In genomic region chr7:37357647-37358395, GRCm38 (mm10) we compare ENCODE assay signal across 8 mouse cellular contexts.
DNase-seq lines count a peak whose midpoint lies in the region; ATAC-seq and TF ChIP-seq lines count a peak whose summit lies in the region.

No protein-coding gene starts in this region.

- WGBS in forebrain, embryonic 15.5 days: 20% methylated on average over 20 of the region's 21 CpGs
- 20% methylated on average over 19 of the region's 21 CpGs for WGBS in lung, embryonic 14.5 days

- intact Hi-C loops in heart, postnatal 25 days (cut with DNase I): no loop called here

- peak; percentile 98 for TF ChIP-seq CTCF in ES-Bruce4 (IDR thresholded peaks at IDR 0.05; ENCODE audit: low read depth, low read length)
- peak; percentile 99 for TF ChIP-seq CTCF in lung, embryonic 14.5 days (IDR thresholded peaks at IDR 0.05; ENCODE audit: low read depth)

- H3K4me3 ChIP-seq in ES-Bruce4 (ENCODE audit: low read depth, low read length): no peak overlapping the region
- H3K4me3 ChIP-seq in forebrain, embryonic 15.5 days: no peak overlapping the region
- no peak overlapping the region for H3K4me3 ChIP-seq in lung, embryonic 14.5 days (ENCODE audit: low read depth, low read length)

- peak overlapping the region; percentile 27; the same call in 1 of the 2 replicates for H3K4me2 ChIP-seq in forebrain, embryonic 15.5 days (replicated peaks)
- H3K4me2 ChIP-seq in lung, embryonic 14.5 days: peak overlapping the region; percentile 44; the same call in 1 of the 2 replicates

- no peak overlapping the region for H3K27ac ChIP-seq in ES-Bruce4 (ENCODE audit: insufficient read depth, low read length)
- H3K27ac ChIP-seq in forebrain, embryonic 15.5 days (replicated peaks): no peak overlapping the region
- H3K27ac ChIP-seq in lung, embryonic 14.5 days (ENCODE audit: low read depth): no peak overlapping the region

- no peak for TF ChIP-seq EP300 in ES-Bruce4 (IDR thresholded peaks at IDR 0.05; ENCODE audit: insufficient read depth, low read depth, low read length)

- peak overlapping the region; percentile 39; the same call in 1 of the 2 replicates for H3K9ac ChIP-seq in ES-Bruce4 (ENCODE audit: low read depth, poor library complexity, severe bottlenecking)
- no peak overlapping the region for H3K9ac ChIP-seq in forebrain, embryonic 15.5 days (replicated peaks)
- 0 out of 2 replicates have a peak overlapping the region, but pooled peaks have one; percentile 35 for H3K9ac ChIP-seq in lung, embryonic 14.5 days

- H3K9me3 ChIP-seq in ES-Bruce4 (replicated peaks; ENCODE audit: control insufficient read depth, insufficient read depth, low read length, poor library complexity, severe bottlenecking): no peaks in the 10 kb centered on the region
- H3K9me3 ChIP-seq in forebrain, embryonic 15.5 days: no peaks in the 10 kb centered on the region
- H3K9me3 ChIP-seq in lung, embryonic 14.5 days (ENCODE audit: low read depth, low read length): no peaks in the 10 kb centered on the region

- 0 out of 2 replicates have a peak, but pooled peaks cover 3% of the 10 kb centered on the region for H3K27me3 ChIP-seq in ES-Bruce4 (ENCODE audit: control insufficient read depth, insufficient read depth, low read length, poor library complexity, severe bottlenecking)
- no peaks in the 10 kb centered on the region for H3K27me3 ChIP-seq in forebrain, embryonic 15.5 days
- H3K27me3 ChIP-seq in lung, embryonic 14.5 days (ENCODE audit: insufficient read depth, low read length): no peaks in the 10 kb centered on the region

- H3K4me1 ChIP-seq in ES-Bruce4 (ENCODE audit: control insufficient read depth, insufficient read depth, low read length): no peaks in the 10 kb centered on the region
- H3K4me1 ChIP-seq in forebrain, embryonic 15.5 days: peaks cover 13% of the 10 kb centered on the region
- peaks cover 5% of the 10 kb centered on the region; the same call in 1 of the 2 replicates for H3K4me1 ChIP-seq in lung, embryonic 14.5 days (ENCODE audit: insufficient read depth)

- TF ChIP-seq POLR2A in ES-Bruce4 (IDR thresholded peaks at IDR 0.05; ENCODE audit: insufficient read depth, low read length): no peak

- peak; percentile 49 for ATAC-seq in forebrain, embryonic 15.5 days (replicated peaks)
- ATAC-seq in lung, embryonic 14.5 days (ENCODE audit: insufficient read depth): peak; percentile 40

- DNase-seq in c-Kit-positive CD71-positive TER-119-positive erythroid progenitor cells, embryonic 14.5 days (ENCODE audit: low spot score): peak; percentile 69
- peak; percentile 42 for DNase-seq in heart, postnatal 25 days (ENCODE audit: low spot score)
- DNase-seq in layer of hippocampus, adult 18-20 months (ENCODE audit: low spot score in 2 of 2): peak; percentile 80 to 94
- peak; percentile 98 for DNase-seq in lung, embryonic 14.5 days
- peak; percentile 87 for DNase-seq in ovary, postnatal 10 days (ENCODE audit: low spot score)
- peak; percentile 81 for DNase-seq in thymus, postnatal 0 days (ENCODE audit: low spot score)

- H3K36me3 ChIP-seq in ES-Bruce4 (ENCODE audit: control insufficient read depth, insufficient read depth, low read length, poor library complexity, severe bottlenecking): no peaks in the 10 kb centered on the region
- no peaks in the 10 kb centered on the region for H3K36me3 ChIP-seq in forebrain, embryonic 15.5 days
- no peaks in the 10 kb centered on the region for H3K36me3 ChIP-seq in lung, embryonic 14.5 days (ENCODE audit: insufficient read depth)

Comparison
In these comparisons a context has a peak if more than half of its experiments do, and no peak if none do; other contexts are left out.
1. DNase-seq: peak in every context shown above with its lines; median percentile 98 in lung, embryonic 14.5 days; 87 in layer of hippocampus, adult 18-20 months; 87 in ovary, postnatal 10 days; 81 in thymus, postnatal 0 days; 69 in c-Kit-positive CD71-positive TER-119-positive erythroid progenitor cells, embryonic 14.5 days; 42 in heart, postnatal 25 days.